Mouse (Mus musculus) kidney, adult 2 months (tissue): ENCODE results near the gene Tulp4. TPM values are rescaled to one million over a fixed set of nuclear protein-coding genes. Genes with fewer than 3 reads are reported as not detected.

Source experiments
- DNase-seq: peaks from one replicate; pipeline ENCODE4 v3.0.0; 2021
- H3K27ac ChIP-seq: fragments of 200-500 bp; 2 replicates; pipeline ENCODE4 v1.5.1; 2012; ENCODE audit warnings: low read depth, low read length, control low read depth, inconsistent platforms; ENCODE audit not compliant: insufficient read depth
- H3K27me3 ChIP-seq: fragments of 200-500 bp; replicated peaks from 2 replicates; pipeline ENCODE4 v1.6.1; 2012; ENCODE audit warnings: mild to moderate bottlenecking, moderate library complexity, low read length, inconsistent platforms; ENCODE audit not compliant: control insufficient read depth, insufficient read depth
- H3K36me3 ChIP-seq: fragments of 200-500 bp; 2 replicates; pipeline ENCODE4 v1.6.1; 2012; ENCODE audit warnings: mild to moderate bottlenecking, moderate library complexity, low read length, inconsistent platforms; ENCODE audit not compliant: control insufficient read depth, insufficient read depth
- H3K4me1 ChIP-seq: fragments of 200-500 bp; 2 replicates; pipeline ENCODE4 v1.6.1; 2011; ENCODE audit warnings: low read length; ENCODE audit not compliant: control insufficient read depth, insufficient read depth
- H3K4me3 ChIP-seq: fragments of 200-500 bp; 2 replicates; pipeline ENCODE4 v1.5.1; 2011; ENCODE audit warnings: mild to moderate bottlenecking, low read depth, low read length, control low read depth; ENCODE audit not compliant: insufficient read depth
- CTCF ChIP-seq: fragments of 200-500 bp; conservative IDR thresholded peaks from 2 replicates; pipeline ENCODE4 v1.5.1; 2011; ENCODE audit warnings: low read depth, mild to moderate bottlenecking, control low read depth, low read length, moderate library complexity, mixed read lengths; ENCODE audit not compliant: insufficient read depth, insufficient read length
- POLR2A ChIP-seq: fragments of 200-500 bp; IDR thresholded peaks from one replicate; pipeline ENCODE4 v1.6.1; 2011; ENCODE audit warnings: low read depth, low read length, control low read depth
- WGBS: fragments of 180-500 bp; shearing (Covaris S2); methylation state at CpG from one replicate; pipeline ENCODE4 v1.1.7; 2018; 5-methylcytosine and 5-hydroxymethylcytosine counted together
- polyA plus RNA-seq: library from polyadenylated mRNA; depleted of rRNA; stranded (reverse); fragments of >200 nt; gene quantifications from 2 replicates; pipeline ENCODE4 v1.2.3, GENCODE M21; 2012

Tulp4 gene
- polyA plus RNA-seq, 1 experiment: 42.5 TPM

DNA sequence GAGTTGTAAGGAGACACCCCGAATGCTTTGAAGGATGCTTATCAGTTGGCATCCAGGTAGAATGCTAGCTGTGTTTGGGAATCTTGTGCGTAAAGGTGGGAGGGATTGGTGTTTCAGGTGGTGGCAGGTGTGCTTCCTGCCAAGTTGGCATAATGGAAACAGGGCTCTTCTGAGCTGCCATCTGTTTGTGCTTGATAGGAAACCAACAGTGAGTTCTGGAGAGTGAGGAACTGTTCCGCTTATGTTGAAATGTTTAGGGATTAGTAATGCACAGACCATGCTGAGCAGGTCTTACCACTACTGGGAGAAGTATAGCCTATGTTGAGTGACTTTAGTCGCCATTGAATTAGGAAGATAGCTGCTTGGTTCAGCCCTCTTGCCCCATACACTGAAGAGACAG, 12.6 kb downstream of the Tulp4 start:
- peaks cover 1% of the 10 kb centered on the region; the same call in 1 of the 2 replicates for H3K36me3 ChIP-seq
- H3K4me1 ChIP-seq: no peaks in the 10 kb centered on the region; the same call in 1 of the 2 replicates
- no peak overlapping the region for H3K27ac ChIP-seq
- DNase-seq: no peak
- TF ChIP-seq POLR2A (no peak), CTCF (no peak)
- WGBS: 91% methylated on average over 4 of the region's 4 CpGs
- H3K27me3 ChIP-seq: no peaks in the 10 kb centered on the region
- no peak overlapping the region for H3K4me3 ChIP-seq

DNA sequence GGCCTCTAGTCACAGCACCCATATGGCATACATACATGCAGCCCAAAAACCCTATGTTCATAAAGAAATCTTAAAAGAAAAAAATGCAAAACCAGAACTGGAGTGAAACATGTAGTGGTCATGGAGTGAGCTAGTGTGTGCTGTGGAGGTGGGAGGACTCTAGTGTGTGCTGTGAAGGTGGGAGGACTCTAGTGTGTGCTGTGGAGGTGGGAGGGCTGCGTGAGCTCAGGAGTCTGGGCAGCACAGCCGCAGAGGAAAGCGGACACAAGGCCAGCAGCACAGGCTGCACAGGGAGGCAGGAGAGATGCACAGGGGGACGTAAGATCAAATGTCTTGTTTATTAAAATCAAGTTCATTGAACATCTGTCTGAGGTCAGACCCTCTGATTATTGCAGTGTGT, 17.5 kb downstream of the Tulp4 start:
- 90% methylated on average over 4 of the region's 4 CpGs for WGBS
- DNase-seq: no peak
- TF ChIP-seq CTCF: no peak
- TF ChIP-seq POLR2A: no peak
- Histone ChIP-seq H3K4me1 (no peaks in the 10 kb centered on the region; the same call in 1 of the 2 replicates), H3K27me3 (no peaks in the 10 kb centered on the region), H3K4me3 (no peak overlapping the region), H3K27ac (no peak overlapping the region), H3K36me3 (peaks cover 1% of the 10 kb centered on the region; the same call in 1 of the 2 replicates)

DNA sequence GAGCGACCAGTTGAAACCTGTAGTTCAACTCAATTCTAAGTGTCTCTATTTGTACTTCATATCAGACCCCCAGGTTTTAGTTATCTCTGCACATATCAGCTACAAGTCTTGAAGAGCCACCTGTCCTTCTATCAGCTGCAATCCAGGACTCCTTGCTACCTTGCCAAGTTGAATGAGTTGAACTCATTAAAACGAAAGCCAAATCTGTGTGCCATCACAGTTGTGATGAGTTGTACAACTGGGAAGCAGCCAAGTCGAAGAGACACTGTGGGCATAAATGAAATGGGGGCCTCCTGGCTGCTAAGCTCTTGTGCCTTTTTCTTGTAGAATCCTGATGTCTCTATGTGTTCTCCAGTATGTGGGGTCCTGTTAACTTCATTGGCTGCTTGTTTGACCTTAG, 19.2 kb downstream of the Tulp4 start:
- Histone ChIP-seq H3K4me1 (no peaks in the 10 kb centered on the region; the same call in 1 of the 2 replicates), H3K27ac (no peak overlapping the region), H3K36me3 (peaks cover 1% of the 10 kb centered on the region; the same call in 1 of the 2 replicates), H3K27me3 (no peaks in the 10 kb centered on the region), H3K4me3 (no peak overlapping the region)
- TF ChIP-seq POLR2A: no peak
- TF ChIP-seq CTCF: no peak
- DNase-seq: no peak
- WGBS: 95% methylated on average over 3 of the region's 3 CpGs

DNA sequence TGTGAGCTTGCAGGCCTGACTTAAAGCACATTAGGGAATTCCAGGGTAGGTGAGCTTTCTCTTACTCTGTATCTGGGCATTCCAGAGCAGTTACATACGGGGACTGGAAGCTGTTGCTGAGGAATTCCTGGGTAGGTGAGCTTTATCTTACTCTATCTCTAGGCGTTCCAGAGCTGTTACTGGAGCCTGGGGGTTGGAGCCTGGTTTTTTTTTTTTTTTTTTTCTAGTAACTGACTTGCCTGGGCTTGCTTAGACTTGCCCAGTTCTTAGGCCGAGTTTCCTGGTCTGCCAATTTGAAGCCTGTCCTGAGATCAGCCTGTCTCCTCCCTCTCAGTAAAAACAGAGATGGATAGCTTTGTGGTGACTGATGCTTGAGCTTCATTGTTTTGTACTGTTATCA, 21.8 kb downstream of the Tulp4 start:
- H3K4me3 ChIP-seq: no peak overlapping the region
- DNase-seq: no peak
- 52% methylated on average over 3 of the region's 3 CpGs for WGBS
- TF ChIP-seq POLR2A (no peak), CTCF (no peak)
- H3K27me3 ChIP-seq: no peaks in the 10 kb centered on the region
- H3K27ac ChIP-seq: no peak overlapping the region
- no peaks in the 10 kb centered on the region for H3K36me3 ChIP-seq
- no peaks in the 10 kb centered on the region; the same call in 1 of the 2 replicates for H3K4me1 ChIP-seq

DNA sequence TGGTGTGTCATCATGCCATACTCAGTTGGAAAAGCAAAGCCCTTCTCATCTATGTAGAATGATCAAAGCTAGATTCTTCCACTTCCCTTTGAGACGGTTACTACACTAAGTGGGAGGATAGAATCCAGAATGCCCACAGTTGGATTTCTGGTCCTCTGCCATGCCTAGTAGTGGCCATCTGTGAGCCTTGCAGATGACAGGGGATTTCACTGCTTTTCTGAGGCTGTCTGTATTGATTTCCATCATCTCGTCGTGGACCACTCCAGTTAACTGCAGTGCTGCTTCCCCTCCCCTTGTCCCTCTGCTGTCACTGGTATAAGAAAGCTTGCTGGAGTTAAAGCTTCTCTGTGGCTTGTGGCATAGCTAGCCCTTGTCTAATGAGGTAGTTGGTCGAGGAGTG, 23.1 kb downstream of the Tulp4 start:
- no peak for DNase-seq
- Histone ChIP-seq H3K4me3 (no peak overlapping the region), H3K4me1 (no peaks in the 10 kb centered on the region; the same call in 1 of the 2 replicates), H3K27ac (no peak overlapping the region), H3K27me3 (no peaks in the 10 kb centered on the region), H3K36me3 (no peaks in the 10 kb centered on the region)
- no peak for TF ChIP-seq CTCF
- TF ChIP-seq POLR2A: no peak
- 89% methylated on average over 4 of the region's 4 CpGs for WGBS

DNA sequence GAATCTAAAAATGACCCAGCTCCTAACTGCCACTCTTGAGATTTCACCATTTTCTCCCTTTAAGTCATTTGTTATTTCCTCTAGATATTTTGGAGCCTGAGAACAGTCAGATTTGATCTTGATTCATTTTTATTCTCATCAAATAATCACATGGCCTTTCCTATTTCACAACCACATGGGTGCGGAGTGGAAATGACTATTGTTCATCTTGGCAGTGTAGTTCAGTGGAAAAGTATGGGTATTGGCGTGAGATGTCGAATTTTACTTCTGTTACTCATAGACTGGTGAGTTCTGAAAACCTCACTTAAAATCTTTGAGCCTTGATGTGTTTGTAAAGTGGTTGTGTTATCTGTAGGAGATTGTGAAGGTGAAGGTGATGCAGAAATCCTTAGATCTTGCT, 24.8 kb downstream of the Tulp4 start:
- Histone ChIP-seq H3K27ac (no peak overlapping the region), H3K4me3 (no peak overlapping the region), H3K4me1 (no peaks in the 10 kb centered on the region; the same call in 1 of the 2 replicates), H3K27me3 (no peaks in the 10 kb centered on the region), H3K36me3 (no peaks in the 10 kb centered on the region)
- 95% methylated on average over 3 of the region's 3 CpGs for WGBS
- TF ChIP-seq POLR2A (no peak), CTCF (no peak)
- no peak for DNase-seq

DNA sequence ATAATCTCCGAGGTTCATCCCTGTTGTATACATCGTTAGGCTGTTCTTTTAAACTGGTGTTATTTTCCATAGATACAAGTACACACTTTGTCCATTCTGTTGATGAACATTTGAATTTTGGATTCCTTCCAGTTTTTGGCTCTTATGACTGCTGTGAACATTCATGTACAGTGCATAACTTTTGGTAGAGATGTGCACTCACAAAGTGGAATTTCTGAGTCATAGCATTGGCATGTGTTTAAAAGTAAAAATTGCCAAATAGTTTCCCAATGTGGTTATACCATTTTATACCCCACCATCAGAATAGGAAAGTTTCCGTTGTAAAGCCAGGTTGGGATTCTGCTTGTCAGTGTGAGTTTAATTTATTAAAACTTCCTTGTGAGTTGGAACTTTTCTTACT, 34.6 kb downstream of the Tulp4 start:
- WGBS: 79% methylated on average over 3 of the region's 3 CpGs
- peaks cover 2% of the 10 kb centered on the region; the same call in 1 of the 2 replicates for H3K36me3 ChIP-seq
- no peak overlapping the region for H3K4me3 ChIP-seq
- H3K27ac ChIP-seq: no peak overlapping the region
- TF ChIP-seq CTCF: no peak
- no peak for TF ChIP-seq POLR2A
- H3K27me3 ChIP-seq: no peaks in the 10 kb centered on the region
- DNase-seq: no peak
- no peaks in the 10 kb centered on the region for H3K4me1 ChIP-seq
